Mouse (Mus musculus) brain, embryonic 14.5 days (tissue): Measurements from ENCODE around the gene Jaml. TPM values are rescaled to one million over a fixed set of nuclear protein-coding genes. Genes with fewer than 3 reads are reported as not detected.

Source experiments
- DNase-seq: peaks from one replicate; pipeline ENCODE4 v3.0.0-alpha.2; 2011; ENCODE audit warnings: low read depth
- CTCF ChIP-seq: fragments of 200-500 bp; IDR thresholded peaks from 2 replicates; pipeline ENCODE4 v1.5.1; 2012; ENCODE audit warnings: inconsistent platforms, mild to moderate bottlenecking, moderate library complexity, borderline replicate concordance; ENCODE audit not compliant: insufficient read depth, insufficient read length; ENCODE audit errors: extremely low read depth
- POLR2A ChIP-seq: fragments of 200-500 bp; IDR thresholded peaks from 2 replicates; pipeline ENCODE4 v1.6.1; 2012; ENCODE audit warnings: mild to moderate bottlenecking, inconsistent platforms, borderline replicate concordance; ENCODE audit not compliant: poor library complexity, insufficient read depth, insufficient read length, severe bottlenecking; ENCODE audit errors: extremely low read depth
- polyA plus RNA-seq: library from polyadenylated mRNA; depleted of rRNA; stranded (reverse); fragments of >200 nt; gene quantifications from 2 replicates; pipeline ENCODE4 v1.2.3, GENCODE M21; 2012

Jaml gene
- polyA plus RNA-seq, 1 experiment = 0.10 TPM

DNA sequence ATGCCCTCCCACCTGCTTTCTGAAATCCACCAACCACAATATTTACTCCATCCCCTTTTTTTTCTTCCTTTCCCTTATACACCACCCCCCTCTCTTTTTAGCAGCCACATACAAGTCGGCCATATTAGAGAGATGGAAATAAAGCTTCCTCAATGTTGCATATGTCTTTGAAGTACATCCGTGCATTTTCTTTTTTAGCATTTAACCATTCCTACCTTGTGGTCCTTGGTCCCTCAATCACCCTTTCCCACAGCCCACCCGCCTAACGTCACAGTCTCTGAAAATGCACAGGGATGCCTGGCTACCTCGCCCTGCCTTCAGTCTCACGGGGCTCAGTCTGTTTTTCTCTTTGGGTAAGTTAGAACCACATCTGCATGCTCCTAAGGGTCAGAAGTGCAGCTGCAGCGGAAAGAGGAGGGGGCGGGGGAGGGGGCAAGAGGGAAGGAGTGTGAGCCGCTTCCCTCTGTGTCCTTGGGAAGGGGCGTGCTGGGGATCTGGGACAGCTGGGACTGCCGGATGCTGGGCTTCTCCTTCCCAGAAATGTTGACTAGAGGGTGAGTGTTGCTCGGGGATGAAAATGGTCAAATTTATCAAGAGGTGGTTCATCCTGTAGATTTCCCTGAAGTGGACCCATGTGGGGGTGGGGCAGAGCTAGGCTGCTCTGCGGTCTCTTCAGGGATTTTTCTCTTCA, 38.9 kb downstream of the Jaml start, which contains the start of gene Scn2b:
Scn2b (plus strand) TSS at position 42 of the 691 bp plus-strand sequence.
- TF ChIP-seq CTCF = no peak
- TF ChIP-seq POLR2A = no peak
- DNase-seq = peak; percentile 87

DNA sequence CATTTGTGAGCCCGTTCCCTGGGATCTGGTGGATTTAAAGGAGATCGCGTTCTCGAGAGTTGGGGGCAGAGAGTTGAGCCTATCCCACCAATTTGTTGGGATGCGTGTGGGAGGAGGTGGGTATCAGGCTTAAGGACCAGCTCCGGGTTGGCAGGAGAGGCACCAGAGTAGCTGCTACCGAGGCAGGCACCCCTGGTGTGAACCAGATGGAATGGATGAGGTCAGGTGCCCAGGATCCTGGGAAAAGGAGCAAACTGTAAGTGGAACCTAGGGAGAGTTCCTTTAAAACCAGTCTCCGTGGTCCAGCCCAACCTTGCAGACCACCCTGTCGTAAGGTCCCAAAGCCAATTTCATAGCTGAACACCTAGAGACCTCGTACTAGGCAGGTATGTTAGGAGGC, 39.6 kb downstream of the Jaml start:
- TF ChIP-seq POLR2A (no peak), CTCF (no peak)
- peak; percentile 9 for DNase-seq

DNA sequence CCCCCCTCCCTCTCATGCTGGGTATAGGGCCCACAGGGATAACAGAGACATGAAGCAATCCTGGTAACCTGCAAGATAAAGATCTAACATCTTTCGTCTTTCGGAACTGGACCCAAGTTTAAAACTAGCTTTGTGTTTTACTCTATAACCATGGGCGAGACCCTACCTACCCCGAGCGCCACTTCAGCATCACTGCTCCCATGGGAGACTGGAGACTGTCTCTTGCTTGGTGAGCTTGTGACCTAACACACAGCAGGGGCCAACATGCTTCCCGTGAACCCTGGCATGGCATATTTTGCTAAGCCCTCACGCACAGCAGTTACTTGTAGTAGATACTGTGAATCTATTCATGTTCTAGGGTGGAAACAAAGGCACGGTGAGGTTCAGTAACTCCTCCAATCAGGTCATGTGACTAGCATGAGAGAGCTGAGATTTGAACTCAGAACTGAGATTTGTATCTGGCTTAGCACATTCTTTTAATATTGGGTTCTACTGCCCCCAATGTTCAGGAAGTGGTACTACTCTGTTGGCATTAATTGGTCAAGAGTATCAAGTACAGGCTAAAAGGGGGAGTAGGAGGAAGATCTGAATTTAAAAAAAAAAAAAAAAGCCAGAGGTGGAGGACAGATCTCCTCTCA, 40.5 kb downstream of the Jaml start:
- TF ChIP-seq POLR2A (no peak), CTCF (no peak)
- no peak for DNase-seq

DNA sequence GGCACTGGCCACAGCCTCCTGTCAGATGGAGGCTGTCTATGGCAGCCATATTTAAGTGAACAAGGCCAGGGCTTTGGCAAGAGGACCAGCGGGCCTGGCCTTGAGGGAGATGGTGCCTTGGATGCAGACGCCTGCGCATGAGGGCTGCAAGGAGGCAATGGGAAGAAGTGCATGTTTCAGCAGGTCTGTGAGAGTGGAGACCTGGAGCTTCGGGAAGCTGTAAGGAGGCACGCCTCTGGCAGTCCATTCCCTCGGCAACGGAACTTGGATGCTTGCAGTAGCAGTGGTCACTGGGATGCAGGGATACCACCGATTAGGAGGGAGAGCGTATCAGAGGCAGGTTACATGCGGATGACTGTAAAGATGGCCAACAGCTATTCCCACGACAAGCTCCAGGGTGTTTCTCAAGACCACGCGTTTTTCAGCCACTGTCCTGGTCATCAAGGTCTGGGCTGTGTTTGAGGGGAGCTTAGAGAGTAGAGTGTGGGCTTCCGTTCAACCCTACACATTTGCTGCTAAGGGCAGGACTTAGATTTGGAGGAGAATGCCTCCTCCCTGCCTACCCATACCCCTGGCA, 41.1 kb downstream of the Jaml start:
- TF ChIP-seq CTCF = no peak
- TF ChIP-seq POLR2A = no peak
- DNase-seq = no peak

DNA sequence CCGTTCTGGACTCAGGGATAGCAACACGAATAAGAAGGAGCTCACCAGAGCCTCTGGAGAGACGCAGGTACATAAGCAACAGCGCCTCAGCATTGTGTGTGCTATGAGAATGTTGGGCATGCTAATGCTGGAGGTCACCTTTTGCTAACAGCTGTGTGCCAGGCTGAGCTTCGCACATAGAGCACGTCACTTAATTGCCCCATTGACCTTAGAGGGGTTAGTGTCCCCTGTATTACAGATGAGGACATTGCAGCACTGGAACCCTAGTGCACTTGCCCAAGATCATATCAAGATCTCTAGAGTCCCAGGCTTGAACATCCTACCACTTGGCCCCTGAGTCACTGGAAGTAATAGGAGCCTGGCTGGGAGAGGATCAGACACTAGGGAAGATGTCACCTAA, 41.6 kb downstream of the Jaml start:
- no peak for DNase-seq
- TF ChIP-seq POLR2A = no peak
- TF ChIP-seq CTCF = no peak

DNA sequence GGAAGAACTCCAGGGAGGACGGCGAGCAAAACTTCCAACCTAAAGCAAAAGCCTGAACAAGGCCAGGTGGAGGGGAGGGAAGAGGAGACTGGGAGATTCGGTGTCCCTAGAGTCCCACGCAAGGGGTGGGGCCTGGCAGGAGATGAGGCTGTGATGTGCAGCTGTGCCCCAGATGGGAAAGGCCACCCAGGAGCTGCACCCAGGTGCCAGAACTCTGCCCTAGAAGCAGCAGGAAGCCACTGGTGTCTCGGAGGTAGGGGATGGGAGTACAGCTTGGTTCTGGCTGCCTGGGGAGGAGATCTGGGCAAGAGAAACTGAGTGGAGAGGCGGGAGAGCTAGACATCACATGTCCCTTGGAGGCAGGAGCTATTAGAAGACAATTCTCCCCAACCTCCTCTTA, 42.0 kb downstream of the Jaml start:
- no peak for DNase-seq
- no peak for TF ChIP-seq POLR2A
- TF ChIP-seq CTCF = no peak

DNA sequence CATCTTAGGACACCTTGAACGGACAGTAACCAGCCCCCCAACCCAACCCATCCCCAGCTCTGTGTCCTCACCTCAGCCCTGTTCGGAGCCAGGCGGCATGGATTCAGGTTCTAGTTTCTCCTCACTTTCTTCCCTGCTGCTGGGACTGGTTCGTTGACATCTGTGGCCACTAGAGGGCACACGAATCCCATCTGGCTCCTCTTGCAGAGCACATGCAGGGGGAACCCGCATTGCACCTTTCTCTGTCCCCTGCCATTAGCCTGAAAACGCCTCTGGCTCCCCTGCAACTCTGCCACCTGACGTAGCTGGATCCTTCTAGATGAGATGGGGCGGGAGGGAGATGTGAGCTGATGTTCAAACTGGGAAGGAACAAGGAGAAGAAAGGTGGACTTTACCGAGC, 42.8 kb downstream of the Jaml start:
- DNase-seq = peak; percentile 86
- TF ChIP-seq CTCF (peak; percentile 95), POLR2A (no peak)

DNA sequence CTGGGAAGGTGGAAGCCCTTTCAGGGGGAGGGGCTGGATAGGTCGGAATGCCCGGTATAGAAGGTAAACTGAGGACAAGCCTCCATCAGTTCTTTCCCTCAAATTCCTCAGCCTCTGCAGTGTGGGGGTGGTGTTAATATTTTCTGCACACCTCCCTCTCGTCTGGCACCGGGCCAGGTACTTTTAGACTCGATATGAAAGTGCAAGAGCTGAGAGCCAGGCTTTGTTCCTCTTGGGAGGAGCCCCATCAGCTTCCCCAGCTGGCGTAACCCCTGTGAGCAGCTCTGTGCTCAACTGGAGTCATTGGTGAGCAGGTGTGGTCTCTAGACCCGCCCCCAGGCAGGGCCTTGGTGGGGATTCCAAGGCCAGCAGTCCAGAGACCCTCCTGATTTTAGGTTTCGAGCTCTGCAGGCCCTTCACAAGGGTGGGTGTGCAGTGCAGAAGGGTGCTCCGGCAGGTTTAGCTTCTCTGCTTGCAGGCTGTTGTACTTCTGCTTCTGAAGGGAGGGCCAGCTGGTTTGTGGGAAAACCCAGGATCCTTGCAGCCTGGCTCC, 43.3 kb downstream of the Jaml start:
- peak; percentile 20 for DNase-seq
- TF ChIP-seq POLR2A (no peak), CTCF (no peak)

DNA sequence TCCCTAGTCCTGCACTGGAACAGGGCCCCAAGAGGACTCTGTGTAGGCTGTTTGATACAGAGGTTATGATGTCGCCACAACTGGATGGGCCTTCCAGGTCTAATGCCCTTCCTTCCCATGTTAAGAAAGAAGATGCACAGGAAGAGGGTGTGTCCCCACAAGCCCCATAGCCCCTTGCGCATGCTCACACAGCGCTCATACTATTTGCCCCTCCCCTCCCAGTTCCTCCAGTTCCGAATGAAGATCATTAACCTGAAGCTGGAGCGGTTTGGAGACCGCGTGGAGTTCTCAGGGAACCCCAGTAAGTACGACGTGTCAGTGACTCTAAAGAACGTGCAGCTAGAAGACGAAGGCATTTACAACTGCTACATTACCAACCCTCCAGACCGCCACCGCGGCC, 46.2 kb downstream of the Jaml start:
- no peak for TF ChIP-seq POLR2A
- no peak for TF ChIP-seq CTCF
- DNase-seq = no peak

DNA sequence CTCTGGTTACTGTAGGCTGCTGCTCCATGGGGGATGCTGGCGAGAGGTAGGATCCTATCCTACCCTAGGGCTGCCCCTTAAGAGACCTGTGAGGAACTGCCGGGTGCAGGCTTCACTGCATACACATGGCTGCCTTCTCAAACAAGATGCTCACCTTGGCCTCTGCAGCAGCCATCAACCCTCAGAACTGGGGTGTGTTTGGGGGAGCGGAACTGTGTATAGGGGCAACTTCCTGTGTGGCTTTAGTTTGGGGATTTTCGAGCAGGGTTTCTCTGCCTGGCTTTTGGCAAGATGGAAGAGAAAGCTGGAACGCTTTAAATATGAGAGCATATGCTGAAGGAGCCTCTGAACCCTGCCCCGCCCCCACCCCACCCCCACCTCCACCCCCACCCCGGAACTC, 48.0 kb downstream of the Jaml start:
- DNase-seq = no peak
- TF ChIP-seq CTCF (no peak), POLR2A (no peak)

DNA sequence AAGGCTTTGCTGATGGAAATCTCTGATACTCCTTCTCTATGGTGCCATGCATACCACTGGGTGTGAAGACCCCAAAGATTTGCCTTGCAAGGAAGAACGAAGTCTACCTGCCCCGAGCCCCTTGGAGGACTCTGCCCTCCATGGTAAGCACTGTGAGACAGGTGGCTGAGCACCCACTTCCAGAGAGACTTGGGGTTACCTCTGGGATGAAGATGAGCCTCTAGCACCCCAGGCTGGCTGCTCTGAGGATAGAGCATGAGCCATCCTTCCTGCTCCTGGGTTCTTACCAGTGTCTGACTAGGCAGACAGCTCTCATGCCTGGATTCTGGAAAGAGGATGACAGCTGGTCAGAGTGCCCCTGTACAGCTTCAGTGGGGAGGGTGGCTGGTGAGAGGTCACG, 51.1 kb downstream of the Jaml start:
- TF ChIP-seq CTCF = no peak
- no peak for TF ChIP-seq POLR2A
- DNase-seq = no peak
